Mouse (Mus musculus) cerebellum, adult (tissue): ENCODE results near the gene Trpv2.
A peak's percentile ranks its signal among the peaks of the same experiment; 100 is the strongest.

Experiments used
- ATAC-seq: cut with Nextera tagmentation; 2 replicates; pipeline ENCODE4 v1.9.2; 2017; ENCODE audit warnings: mild to moderate bottlenecking, moderate library complexity, mixed read lengths; ENCODE audit not compliant: insufficient number of reproducible peaks, low FRiP score, low TSS enrichment

Gene Trpv2

DNA sequence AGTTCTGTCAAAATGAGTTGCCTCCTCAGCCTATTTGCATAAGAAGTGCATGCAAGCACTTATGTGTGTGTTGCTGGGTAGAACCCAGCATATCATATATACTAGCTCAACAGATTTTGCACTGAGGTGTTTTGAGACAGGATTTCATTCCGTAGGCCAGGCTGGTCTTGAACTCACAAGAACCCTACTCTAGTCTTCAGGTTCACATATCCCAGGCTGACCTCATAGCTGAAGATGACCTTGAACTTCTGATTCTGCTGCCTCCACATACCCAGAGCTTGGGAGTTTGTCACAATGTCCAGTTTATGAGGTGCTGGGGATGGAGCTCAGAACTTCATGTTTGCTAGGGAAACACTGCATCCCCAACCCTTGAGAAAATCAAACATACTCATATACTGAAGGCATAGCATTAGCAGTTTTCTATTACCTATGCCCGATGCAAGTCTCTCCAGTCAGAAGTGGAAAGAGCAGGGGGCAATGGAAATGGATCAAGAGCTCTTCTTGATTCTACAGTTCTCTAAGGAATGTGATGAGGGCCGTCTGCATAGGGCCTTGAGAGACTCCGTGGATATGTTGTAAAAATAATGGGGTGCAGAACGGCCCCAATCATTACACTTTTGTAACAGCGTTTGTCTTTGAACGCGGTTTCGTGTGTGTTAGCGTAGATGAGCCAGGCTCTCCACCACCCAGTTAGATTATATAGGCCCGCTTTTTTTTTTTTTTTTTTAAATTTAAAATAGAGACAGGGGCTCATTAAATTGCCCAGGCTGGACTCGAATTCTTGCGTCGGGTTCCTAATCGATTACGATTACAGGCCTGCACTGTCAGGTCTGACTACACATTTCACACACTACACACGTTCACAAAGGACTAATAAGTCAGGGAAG is 27.7 kb downstream of the Trpv2 start:
- no peak for ATAC-seq

GRCm38 (mm10) chr11:62602619-62603311 is 28.5 kb downstream of the Trpv2 start:
- ATAC-seq, result peak; percentile 92

- 0 out of 2 replicates have a peak, but pooled peaks have one; percentile 12 for ATAC-seq
These were observed 29.2 kb downstream of the Trpv2 start for GRCm38 (mm10) chr11:62603312-62604056.

DNA sequence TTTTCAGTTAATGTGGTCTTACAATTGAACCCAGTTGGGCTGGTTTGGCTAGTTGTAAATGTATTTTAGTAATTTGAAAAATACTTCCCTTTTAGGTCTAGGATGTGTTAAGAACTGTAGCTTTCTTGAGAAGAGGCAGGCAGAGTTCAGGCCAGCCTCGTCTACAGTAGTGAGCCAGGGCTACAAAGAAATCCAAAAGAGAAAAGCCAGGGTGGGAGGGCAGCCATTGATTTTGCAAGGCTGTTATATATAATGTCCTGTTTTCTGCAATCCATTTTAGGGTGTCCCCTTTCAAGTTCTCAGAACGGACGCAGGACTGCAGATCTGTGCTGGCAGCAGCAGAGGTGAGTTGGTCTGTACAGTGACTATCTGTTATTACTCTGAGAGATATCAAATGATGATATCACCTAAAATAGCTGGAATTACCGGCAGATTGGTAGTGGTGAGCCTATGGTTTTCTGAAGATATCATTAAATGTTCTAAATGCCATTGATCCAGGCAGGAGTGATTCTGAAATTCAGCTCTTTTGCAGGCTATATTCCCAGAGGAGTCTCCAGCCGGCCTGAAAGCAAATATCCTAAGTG is 29.9 kb downstream of the Trpv2 start:
- no peak for ATAC-seq

GRCm38 (mm10) chr11:62604886-62605618 is 30.8 kb downstream of the Trpv2 start:
- no peak for ATAC-seq

DNA sequence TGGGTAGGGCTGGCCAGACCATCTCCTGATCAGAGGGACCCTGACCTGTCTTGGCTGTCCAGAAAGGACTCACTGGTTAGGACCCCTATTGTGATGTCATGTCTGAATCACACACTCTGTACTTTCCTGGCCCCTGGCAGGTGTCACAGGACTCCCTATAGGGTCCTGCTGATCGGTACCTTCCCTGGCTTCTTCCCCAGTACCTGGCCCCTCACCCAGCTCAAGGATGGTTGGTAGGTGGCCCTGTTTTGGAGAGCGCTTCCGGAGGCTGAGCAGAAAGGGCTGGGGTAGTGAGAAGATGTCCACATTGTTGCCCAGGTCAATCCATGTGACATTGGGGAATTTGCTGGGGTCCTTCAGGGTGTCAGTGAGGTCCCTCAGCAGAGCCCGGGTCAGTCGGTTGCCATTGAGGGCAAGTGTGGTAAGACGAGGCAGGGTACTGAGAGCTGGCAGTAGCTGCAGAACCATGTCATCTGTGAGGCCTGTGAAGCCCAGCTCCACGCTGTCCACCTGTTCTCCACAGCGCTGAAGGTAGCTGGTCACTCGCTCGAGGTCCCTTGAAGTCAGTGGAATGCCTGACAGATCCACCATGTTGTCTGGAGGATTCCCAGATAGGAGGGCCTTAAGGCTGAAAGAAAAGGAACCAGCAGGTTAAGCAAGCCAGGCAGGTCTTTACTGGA is 31.5 kb downstream of the Trpv2 start:
- no peak for ATAC-seq

GRCm38 (mm10) chr11:62606299-62607169 is 32.2 kb downstream of the Trpv2 start:
- no peak for ATAC-seq

- ATAC-seq, result no peak
These were observed 33.1 kb downstream of the Trpv2 start for GRCm38 (mm10) chr11:62607170-62607951.

DNA sequence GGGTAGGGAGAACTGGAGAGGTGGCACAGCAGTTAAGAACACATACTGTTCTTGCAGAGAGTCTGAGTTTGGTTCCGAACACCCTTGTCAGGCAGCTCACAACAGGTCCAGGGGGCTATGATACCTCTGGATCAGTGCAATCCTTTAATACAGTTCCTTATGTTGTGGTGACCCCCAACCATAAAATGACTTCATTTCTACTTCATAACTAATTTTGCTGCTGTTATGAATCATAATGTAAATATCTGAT is 33.6 kb downstream of the Trpv2 start:
- ATAC-seq, result no peak

DNA sequence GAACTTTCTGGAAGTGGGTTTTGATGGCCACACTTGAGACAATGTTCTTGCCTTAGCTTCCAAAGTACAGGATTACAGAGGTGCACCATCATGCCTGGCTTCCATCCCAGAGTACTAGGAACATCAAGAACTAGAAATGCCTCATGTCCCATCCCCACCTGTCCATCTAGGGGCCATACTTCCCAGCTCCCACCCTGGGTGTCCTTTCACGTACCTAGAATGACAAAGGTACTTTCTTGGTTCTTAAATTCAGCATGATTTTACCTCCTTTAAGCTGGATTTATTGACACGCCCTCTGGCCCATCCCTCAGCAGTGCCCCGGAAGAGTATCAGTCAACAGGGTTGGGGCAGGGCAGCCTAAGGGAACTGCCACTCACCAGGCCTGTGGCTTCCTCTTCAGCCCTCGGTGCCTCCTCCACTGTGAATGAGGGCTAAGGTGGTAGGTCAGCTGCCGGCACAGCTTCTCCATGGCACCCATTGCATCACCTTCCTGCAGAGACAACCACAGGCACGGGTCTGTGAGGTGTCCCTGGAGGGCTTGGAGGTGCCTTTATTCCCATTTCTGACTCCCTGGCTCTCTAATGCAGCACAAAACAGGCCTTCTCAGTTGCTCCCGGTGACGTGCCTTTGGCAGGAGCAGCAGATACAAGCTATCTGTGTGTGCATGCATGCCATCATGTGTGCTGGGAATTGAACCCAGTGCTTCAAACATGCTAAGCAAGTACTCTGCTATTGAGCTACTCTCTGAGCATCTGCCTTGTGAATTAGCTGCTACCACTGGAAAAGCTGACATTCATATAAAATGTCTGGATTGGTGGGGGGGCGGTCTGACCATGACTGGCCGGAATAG is 34.8 kb downstream of the Trpv2 start:
- ATAC-seq, result no peak

GRCm38 (mm10) chr11:62610304-62610703 is 36.0 kb downstream of the Trpv2 start:
- ATAC-seq, result no peak

DNA sequence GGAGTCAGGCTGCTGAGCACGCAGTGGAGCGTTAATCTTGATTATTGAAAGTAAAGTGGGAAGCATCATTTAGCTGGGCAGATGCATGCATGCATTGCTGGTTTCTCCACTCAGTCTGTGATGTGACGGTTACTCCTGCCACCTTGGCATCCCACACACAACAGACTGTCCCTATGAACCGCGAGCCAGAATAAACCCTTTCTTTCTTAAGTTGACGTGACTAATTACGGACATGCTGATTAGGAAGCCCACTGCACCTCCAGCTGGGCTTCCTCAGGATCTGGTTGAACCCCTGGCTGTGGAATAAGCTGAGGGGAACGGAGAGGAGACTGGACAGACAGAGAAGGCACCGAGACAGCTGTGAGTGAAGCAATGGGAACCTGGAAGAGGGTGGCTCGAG is 38.3 kb downstream of the Trpv2 start:
- ATAC-seq, result no peak

- peak; percentile 82 for ATAC-seq
These were observed 39.5 kb downstream of the Trpv2 start for GRCm38 (mm10) chr11:62613657-62614365.

GRCm38 (mm10) chr11:62614876-62615410 is 40.7 kb downstream of the Trpv2 start:
- no peak for ATAC-seq

GRCm38 (mm10) chr11:62615456-62615855 is 41.2 kb downstream of the Trpv2 start:
- no peak for ATAC-seq

DNA sequence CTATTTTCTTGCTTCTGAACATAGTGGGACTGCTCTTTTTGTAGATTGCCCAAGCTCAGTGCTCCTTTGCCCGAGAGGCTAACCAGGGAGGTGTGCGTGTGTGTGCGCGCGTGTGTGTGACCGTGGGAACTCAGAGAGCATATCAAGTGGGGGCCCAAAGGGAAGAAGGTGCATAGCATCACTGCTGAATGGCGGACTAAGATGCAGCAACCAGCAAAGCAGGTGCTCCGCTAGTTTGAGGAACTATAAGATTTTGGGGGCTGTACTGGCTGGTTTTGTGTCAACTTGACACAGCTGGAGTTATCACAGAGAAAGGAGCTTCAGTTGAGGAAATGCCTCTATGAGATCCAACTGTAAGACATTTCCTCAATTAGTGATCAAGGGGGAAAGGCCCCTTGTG is 46.8 kb downstream of the Trpv2 start:
- no peak for ATAC-seq
